Mouse (Mus musculus) kidney, adult 9 months (tissue): ENCODE data around the gene Psen2.
A peak's percentile ranks its signal among the peaks of the same experiment; 100 is the strongest.

Experiments
- DNase-seq: peaks from one replicate; pipeline ENCODE4 v3.0.0; 2022

Gene Psen2

DNA sequence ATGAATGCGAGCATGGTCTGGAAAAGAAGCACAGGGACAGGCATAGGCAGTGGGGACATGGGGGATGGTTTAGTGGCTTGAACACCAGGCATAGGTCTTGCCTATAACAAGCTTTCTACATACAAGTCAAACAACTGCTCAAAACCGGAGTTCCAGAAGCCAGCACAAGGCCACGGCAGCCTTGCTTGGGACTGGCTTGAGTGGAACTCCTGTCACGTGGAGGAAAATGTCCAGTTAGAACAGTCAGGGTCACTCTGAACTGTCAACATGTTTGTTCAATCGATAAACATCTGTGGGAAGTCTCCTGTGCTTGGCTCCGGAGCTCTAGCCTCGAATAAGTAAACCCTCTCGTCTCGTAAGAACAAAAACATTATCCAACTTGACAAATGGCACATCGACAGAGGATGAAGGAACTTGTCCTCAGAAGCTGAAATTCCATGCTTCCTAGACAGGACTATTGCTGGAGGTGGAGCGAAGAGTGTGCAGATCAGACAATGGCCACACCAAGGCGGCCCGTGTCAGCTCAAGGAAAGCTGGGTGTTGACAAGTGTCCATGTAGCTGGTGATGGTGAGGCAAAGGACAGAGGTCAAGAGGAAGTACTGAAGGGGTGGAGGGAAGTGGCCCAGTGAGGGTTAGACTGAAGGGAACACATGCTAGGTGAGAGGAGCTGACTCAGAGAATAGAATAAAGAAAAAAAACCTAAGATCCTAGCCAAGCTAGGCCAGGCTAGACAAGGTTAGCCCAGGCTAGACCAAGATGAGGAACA, 17.3 kb downstream of the Psen2 start:
- no peak for DNase-seq

DNA sequence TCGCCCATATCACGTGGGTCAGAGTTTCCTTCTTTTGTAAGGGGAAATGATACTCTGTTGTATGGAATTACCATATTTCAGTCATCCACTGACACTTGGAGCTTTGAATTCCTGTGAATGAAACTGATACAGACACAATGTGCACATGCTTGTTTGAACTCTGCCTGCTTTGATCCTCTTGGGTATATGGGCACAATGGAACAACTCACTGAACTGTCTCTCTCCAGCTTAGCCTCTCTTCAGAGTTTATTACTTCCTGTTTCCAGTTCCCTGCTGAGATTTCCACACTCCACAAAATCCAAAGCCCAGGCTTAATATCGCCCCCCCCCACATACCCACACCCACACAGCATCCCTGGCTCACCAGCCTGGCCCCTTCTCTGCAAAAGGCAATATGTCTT, 31.5 kb downstream of the Psen2 start:
- no peak for DNase-seq

DNA sequence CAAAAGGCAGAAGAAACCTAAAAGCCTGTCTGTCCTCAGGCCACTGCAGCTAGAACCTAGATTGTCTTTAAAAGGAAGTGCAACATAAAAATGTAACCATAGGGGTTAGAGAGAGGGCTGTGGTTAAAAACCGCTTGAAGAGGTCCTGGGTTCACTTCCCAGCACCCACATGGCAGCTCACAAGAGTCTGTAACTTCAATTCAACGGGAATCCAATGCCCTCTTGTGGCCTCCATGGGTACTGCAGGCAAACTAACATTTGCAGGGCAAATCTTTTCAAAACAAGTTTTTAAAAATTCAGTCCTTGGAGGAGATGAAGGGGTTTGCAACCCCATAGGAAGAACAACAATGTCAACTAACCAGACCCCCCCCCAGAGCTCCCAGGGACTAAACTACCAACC, 32.7 kb downstream of the Psen2 start:
- DNase-seq: no peak

DNA sequence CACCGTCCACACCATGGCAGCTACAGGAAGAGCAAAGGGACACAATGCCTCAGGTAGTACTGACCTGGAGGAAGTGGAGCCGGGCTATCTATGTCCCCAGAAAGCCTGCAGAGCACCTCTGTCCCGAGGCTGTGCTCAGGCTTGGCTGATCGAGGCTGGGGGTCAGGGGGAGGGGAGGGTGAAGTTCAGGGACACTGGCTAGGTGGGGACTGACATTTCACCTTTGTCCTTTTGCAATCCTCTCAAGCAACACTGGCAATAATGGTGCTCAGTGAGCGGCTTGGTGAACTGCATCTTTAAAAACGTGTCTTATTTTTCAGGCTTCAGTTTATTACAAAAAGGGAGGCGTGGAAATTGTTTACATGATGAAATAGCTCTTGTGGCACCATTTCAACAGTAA, 33.3 kb downstream of the Psen2 start:
- no peak for DNase-seq

DNA sequence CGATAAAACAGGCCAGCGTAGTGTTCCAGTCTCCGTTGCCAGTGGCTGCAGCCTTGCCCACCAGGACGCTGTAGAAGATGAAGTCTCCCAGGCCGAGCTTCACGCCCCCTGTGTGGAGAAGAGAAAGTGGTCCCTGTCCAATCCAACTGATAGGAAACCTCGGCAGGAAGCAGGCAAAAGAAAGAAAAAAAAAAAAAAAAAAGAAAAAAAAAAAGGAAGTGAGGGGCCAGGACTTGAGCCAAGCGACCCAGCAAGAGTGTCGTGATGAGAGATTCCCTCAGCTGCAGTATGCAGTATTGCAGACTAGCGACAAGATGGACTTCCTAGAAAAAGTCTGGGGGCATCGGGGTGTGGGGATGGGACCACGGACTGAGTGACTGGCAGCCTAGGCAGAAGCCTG, 34.4 kb downstream of the Psen2 start:
- no peak for DNase-seq

DNA sequence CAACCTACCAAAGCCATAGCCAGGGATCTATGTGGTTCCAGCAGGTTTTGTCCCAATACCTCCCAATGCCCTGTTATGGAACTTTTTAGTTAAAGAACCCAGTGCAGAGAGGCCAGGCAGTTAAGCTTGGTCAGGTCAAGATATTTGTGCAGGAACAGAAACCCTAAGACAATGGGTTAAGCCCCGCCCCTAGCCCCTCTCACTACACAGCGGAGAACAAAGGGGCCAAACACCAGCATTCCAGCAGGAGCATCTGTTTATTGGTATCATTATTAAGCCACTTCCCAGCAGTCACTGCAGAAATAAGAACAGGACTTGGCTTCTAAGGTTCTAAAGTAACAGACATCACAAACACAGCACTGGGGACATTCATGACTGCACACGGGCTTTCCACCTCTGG, 36.5 kb downstream of the Psen2 start:
- DNase-seq: no peak

DNA sequence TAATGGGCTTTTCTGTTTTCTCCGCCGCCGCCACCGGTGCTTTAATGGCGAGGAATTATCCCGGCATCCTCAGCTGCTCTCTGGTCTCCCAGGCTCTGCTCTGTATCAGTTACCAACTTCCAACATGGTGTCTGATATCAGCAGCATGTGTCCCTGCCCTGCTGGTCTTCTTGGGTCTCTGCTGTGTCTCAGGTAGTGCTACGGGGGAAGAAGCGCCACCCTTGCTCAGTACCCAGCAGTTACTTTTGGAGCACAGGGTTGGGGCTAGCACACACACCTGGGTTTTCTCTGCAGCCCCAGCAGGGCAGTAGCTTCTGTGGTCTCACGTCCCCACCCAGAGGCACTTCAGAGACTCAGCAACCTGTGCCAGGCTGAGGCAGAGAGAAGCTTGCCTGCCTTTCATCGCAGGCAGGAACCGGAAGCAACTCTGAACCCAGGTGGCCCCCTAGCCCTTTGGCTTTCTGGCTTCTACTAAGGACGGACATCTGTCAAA, 37.0 kb downstream of the Psen2 start:
- DNase-seq: no peak

DNA sequence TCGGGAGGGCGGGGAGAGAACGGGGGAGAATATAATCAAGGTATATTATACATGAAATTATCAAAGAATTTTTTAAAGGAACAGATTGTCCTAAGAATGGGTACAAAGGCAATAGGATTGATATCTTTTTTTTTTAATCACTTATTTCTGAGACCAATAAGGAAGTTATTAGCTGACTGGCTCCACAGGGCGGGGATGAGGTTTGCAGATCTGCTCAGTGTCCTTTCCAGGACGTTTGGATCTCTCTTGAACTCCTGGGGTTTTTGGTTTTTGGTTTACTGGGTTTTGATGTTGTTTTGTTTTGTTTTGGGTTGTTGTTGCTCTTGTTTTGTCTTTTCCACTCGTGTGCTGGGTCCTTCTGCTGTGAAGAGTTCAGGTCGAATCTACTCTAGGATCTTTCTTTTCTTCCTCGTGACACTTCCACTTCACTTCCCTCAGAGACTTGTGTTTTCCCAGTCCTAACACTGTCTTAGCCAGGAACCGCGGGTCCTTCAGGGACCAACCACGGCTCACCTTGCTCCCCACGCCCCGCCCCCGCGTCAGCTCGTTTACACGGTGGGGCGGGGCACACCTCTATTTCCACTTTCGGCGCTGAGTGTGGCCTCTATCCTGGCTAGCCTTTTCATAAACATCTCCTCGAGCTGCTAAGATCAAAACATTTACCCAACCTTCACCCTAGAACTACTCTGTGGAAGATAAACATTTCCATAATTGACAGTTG, 37.6 kb downstream of the Psen2 start:
- DNase-seq: peak; percentile 77

DNA sequence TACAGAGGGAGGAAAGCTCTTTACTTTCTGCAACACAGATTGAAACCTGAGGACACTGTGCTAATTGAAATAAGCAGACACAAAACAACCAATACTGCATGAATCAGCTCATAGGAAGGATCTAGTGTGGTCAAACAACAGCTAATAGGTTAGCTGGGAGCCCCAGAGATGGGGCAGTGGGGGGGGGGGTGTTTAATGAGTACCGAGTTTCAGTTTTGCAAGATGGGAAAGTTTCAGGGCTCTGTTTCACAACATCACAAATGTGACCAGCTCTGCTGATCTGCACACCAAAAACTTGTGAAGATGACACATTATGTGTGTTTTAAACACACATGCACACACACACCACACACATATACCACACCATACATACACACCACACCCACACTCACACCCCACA, 41.2 kb downstream of the Psen2 start:
- no peak for DNase-seq

DNA sequence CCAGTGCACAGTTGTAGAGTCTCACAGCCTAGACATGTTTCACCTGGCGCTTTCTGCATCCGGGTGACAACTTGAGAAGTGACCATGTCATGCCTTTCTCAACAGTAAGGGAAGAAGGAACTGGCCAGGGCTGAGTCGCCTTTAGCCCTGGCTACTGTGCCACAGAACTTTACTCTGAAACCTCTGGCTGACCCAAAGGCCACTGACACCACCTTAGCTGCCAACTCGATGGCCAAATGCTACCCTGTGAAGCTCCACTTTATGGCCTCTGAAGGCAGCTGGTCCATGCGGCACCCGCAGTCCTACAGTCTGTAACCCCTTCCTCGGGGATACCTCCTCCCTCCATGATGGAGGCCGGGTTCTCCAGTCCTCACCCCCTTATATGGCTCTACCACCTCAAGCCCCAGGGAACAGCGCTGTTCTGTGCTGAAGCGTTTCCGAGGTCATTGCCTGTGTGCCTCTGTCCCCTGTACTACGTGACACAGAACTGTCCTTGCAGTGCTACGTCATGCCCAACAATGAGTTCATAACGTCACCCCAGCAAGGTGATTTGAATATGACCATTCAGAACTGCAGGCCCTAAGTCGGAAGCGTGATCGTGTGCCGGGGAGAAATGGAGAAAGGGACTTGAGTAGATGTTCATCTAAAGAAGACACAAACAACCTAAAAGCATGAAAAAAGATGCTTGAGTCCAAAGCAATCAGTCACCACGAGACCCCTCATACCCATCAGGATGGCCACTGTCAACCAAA, 42.3 kb downstream of the Psen2 start:
- DNase-seq: no peak

DNA sequence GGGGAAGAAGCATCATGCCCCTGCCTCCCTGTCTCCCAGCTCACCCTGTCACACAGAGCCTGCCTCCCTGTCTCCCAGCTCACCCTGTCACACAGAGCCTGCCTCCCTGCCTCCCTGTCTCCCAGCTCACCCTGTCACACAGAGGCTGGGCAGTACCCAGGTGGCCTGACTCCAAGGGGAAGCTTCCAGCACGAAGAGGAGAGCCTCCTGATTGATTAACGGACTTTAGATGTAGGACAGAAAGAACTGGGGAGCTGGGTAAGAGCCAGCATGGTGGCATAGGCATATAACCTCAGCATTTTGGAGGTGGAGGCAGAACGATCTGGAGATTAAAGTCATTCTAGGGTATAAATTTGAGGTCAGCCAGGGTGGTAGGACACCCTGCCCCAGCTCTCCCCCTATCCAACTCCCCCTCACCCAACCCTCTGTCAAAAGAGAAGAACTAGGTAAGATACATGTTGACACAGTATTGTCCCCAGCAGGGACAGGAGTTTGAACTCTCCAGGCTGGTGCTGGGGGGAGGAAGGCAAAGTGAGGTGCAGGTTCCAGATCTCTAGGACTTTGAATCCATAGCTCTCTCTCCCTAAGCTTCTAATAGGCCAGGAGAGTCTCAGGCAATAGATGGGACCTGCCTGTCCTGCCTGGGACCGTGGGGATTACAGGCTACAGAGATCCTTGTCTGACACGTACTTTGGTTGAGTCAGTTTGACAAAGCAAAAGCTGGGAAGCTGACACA, 46.5 kb downstream of the Psen2 start:
- no peak for DNase-seq

DNA sequence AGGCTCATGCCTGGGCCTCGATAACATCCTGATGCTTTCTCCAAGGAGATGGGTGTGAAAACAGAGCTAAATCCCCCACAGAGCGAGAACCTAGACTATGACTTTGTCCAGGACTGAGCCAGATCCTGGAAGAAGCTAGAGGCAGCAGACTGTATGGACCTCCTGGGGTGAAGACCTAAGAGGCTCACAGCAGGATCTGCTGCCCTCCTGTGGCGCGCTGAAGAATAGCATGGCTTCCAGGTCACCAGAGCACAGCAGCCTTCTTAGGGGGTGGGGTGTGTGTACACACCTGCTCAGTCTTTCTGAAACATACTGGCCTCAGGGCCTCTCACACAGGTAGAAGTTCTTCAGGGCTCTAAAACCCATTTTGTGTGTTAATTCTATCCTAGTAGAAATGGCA, 48.2 kb downstream of the Psen2 start:
- peak; percentile 83 for DNase-seq

DNA sequence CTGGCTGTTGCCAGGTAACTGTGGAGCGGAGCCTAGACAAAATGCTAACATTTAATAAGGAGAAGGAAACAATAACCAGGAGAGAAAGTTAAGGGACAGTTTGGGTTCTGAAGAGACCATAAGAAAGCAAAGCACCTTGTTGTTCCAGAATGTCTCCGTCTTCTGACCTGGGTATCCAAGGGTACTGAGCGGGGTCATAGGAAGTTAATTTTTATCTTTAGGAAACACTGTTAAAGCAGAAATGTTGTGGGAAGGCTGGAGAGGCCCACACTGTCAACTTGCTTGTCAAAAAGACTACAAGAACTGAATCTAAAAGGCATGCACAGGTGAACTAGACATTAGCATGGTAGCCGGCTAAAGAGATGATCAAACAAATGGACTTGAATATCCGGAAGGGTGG, 50.3 kb downstream of the Psen2 start:
- peak; percentile 75 for DNase-seq

DNA sequence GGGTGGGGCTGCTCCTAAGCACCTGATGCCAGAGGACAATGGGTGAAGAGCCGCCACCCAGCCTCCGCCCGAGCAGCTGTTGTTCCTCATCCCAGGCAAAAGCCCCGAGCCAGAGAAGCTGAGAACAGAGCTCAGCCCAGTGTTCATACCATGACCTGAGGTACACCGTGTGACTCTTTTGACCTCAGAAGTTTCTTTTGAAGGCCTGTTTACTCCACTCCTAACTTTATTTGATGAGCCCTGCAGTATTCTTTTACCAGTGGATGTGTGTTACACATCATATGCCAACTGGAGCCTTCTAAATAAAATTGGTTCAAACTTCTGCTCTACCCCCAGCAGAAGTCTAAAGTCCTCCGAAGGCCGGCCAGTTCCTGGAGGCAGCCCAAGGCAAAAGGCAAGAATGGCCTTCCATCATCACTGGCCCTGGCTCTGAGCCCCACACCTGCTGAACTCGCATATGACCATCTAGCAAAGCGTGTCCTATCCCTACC, 52.4 kb downstream of the Psen2 start:
- DNase-seq: peak; percentile 92

DNA sequence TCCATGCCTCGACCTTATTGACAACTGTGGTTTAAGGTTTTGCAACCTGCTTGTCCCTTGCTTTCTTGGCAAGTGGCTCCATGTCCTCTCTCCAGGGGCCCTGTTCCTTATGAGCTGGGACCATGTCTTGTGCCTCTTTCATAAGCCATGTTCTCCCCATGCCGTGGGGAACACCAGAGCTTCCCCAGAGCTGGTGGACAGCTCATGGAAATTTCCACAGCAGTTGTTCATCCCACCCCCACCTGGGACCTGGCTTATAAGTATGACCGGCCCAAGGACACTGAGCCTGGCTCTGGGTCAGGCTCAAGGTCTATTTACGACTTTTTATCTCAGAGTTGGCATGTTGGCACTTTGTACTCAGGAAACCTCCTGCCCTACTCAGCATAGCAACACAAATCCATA, 53.2 kb downstream of the Psen2 start:
- DNase-seq: peak; percentile 70

DNA sequence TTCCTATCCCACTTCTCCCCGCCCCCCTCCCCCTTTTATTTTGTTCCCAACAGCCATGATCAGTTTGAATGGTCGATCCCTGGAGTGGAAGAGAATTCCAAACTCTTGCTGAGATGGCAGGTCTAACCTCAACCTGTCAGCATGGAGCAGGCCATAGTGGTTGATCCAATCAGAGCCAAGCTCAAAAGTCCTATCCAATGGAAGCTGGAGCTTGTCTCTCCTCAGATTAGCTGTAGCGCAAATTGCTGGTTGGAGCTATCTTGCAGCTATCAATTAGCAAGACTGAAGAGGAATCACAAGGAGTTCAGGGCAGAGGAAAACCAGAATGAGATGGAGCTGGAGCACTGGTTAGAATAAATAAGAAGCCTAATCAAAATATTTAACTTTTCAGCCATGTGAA, 54.9 kb downstream of the Psen2 start:
- DNase-seq: no peak

DNA sequence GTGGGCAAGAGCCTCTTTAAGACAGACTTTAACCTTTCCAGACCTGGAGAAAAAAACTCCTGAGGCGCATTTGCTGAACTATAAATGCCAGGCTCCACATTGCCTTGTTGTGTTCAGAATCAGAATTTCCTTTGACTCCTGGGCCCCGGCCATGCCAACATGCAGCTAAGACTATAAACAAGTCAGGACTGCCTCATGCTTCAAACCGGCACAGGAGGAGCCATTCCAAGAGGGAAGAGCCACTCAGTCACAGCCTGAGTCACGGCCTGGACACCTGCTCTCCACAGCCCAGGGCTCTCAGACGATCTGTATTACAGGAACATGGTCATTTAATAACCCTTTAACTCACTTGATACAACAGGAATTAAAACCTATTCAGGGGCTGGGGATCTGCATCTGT, 62.5 kb downstream of the Psen2 start:
- DNase-seq: peak; percentile 58

DNA sequence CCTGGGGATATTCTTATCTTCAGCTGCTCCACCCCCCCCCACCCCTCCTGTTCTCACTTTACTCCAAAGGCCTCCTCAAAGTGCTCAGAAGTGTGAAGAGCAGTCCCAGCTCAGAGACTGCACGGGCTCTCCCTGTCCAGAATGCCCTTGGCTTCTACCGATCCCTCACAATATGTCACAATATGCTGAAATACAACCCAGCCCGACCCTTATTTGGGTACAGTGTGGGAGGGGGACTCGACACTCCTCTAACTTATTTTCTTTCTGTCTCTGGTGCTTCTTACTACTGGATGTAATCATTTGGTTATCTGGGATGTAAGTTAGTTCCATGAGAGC, 63.6 kb downstream of the Psen2 start:
- DNase-seq: no peak

DNA sequence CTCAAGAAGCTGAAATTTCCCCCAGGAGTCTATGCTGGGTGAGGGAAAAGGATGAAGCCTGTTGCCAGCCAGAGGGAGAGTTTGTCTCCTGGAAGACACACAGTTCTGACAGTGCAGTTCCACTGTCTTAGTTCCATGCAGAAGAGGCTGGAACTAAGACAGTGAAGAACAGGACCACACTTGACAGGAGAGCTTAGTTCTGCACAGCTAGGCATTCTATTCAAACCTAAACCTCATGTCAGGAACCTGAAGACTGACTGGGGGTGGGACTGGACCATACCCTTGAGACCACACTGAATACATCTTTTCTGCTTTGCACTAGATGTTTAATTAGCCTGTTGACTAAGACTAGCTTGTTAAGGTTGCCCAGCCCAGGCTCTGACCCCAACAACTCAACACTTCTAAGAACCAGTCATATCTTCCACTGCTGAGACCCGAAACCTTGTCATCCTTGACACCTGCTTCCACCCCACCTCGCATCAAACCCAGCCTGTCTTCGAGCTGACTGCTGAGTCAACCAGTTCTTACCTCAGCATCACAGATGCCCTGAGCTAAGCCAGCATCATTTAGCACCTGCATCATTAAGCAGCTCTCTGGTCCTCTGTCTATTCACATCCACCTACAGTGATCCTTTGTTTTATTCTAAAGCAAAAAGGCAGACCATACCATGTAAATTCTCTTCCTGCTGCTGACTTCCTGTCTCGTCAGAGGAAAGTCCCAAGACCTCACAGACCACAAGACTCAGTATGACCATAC, 64.1 kb downstream of the Psen2 start, which contains the start of gene Coq8a:
Gene Coq8a, minus strand, starts transcription at position 644 of the 756 bp plus-strand sequence.
- peak; percentile 4 for DNase-seq

DNA sequence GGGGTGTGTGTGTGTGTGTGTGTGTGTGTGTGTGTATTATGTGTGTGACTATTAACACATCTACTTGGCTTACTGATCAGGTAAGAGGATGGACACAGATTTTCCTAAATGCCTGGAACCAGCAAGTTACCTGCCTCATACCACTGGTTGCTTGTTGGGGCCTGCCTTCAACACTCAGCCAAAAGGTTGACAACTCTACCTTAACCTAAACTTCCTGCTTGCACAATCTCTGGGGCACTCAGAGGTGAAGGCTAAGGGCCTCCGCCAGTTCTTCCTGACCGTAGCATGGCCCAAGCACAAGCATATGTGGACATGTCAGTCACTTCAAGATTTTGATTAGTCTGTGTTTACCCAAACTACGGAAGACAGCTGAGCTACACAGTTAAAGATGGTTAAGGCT, 65.3 kb downstream of the Psen2 start:
- DNase-seq: peak; percentile 5

DNA sequence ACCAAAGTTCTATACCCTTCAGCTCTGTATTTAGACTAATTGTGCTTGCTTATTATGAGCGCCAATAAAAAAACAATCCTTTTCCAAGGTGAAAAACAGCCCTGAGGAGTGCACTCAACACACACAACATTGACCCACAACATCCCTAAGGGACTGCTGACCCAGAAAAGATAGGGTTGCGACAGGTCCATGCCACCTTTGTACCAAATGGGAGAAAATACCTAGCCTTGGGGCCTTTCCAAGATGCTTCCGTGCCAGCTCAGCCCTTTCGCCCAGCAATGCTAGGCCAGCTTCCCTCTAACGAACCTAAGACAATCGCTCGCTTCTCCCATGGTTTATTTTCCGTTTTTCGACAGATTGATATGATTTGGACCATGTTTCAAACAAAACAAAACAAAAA, 66.7 kb downstream of the Psen2 start:
- peak; percentile 87 for DNase-seq
